ENCODE assay signal across 8 mouse cellular contexts in genomic region chr5:105648648-105649287, GRCm38 (mm10). TPM values are rescaled to one million over a fixed set of nuclear protein-coding genes. Genes with fewer than 3 reads are reported as not detected.
A peak's percentile ranks its signal among the peaks of the same experiment; 100 is the strongest.
DNase-seq lines count a peak whose midpoint lies in the region; ATAC-seq and TF ChIP-seq lines count a peak whose summit lies in the region.

No protein-coding gene starts in this region.

- ATAC-seq in midbrain, embryonic 11.5 days (ENCODE audit: low FRiP score): no peak
- peak; percentile 61 for ATAC-seq in liver, embryonic 13.5 days (ENCODE audit: low read depth)

- TF ChIP-seq POLR2A in spleen, adult 2 months (IDR thresholded peaks at IDR 0.05; ENCODE audit: low read depth, low read length): peak; percentile 78

- peak; percentile 29 to 62 for DNase-seq in adrenal gland, adult (ENCODE audit: inconsistent age in 2 of 2, low spot score in 1 of 2)
- no peak for DNase-seq in adrenal gland, adult 8-10 months
- no peak for DNase-seq in midbrain, embryonic 10.5 days (ENCODE audit: low spot score)
- DNase-seq in midbrain, embryonic 11.5 days (ENCODE audit: low spot score, missing footprints): no peak
- peak; percentile 29 for DNase-seq in heart, postnatal 4 days
- peak; percentile 18 for DNase-seq in liver, embryonic 13.5 days
- peak in 1 of 2 experiments; percentile 81 for DNase-seq in spleen, adult 2 months (ENCODE audit: low read depth in 1 of 2, low spot score in 2 of 2)
- no peak for DNase-seq in cerebellum, postnatal 25 days

- H3K27ac ChIP-seq in midbrain, embryonic 10.5 days (replicated peaks): peak overlapping the region; percentile 63
- no peak overlapping the region for H3K27ac ChIP-seq in midbrain, embryonic 11.5 days (ENCODE audit: low read depth, low read length)
- peak overlapping the region; percentile 74 for H3K27ac ChIP-seq in liver, embryonic 13.5 days
- peak overlapping the region; percentile 91 for H3K27ac ChIP-seq in spleen, adult 2 months (ENCODE audit: insufficient read depth, low read length)

- no peaks in the 10 kb centered on the region for H3K36me3 ChIP-seq in midbrain, embryonic 10.5 days
- no peaks in the 10 kb centered on the region for H3K36me3 ChIP-seq in midbrain, embryonic 11.5 days (ENCODE audit: control insufficient read depth, insufficient read depth, low read length)
- no peaks in the 10 kb centered on the region for H3K36me3 ChIP-seq in liver, embryonic 13.5 days
- H3K36me3 ChIP-seq in spleen, adult 2 months (ENCODE audit: control insufficient read depth, insufficient read depth, low read length): no peaks in the 10 kb centered on the region

- no peak overlapping the region for H3K9ac ChIP-seq in midbrain, embryonic 11.5 days (ENCODE audit: low read length)
- H3K9ac ChIP-seq in liver, embryonic 13.5 days: no peak overlapping the region

- 0 out of 2 replicates have a peak, but pooled peaks cover 7% of the 10 kb centered on the region for H3K4me1 ChIP-seq in midbrain, embryonic 10.5 days
- H3K4me1 ChIP-seq in midbrain, embryonic 11.5 days (ENCODE audit: control insufficient read depth, insufficient read depth, low read length): no peaks in the 10 kb centered on the region
- H3K4me1 ChIP-seq in liver, embryonic 13.5 days (replicated peaks): peaks cover 32% of the 10 kb centered on the region
- peaks cover 36% of the 10 kb centered on the region; the same call in 1 of the 2 replicates for H3K4me1 ChIP-seq in spleen, adult 2 months (ENCODE audit: control insufficient read depth, insufficient read depth, insufficient read length)

- 43% methylated on average over 7 of the region's 7 CpGs for WGBS in midbrain, embryonic 10.5 days
- 51% methylated on average over 7 of the region's 7 CpGs for WGBS in midbrain, embryonic 11.5 days
- 16% methylated on average over 7 of the region's 7 CpGs for WGBS in liver, embryonic 13.5 days (ENCODE audit: insufficient replicate concordance)
- 4% methylated on average over 7 of the region's 7 CpGs for WGBS in spleen, adult 2 months

- H3K27me3 ChIP-seq in midbrain, embryonic 10.5 days (ENCODE audit: low read depth, poor library complexity, severe bottlenecking): peaks cover 3% of the 10 kb centered on the region; the same call in 1 of the 2 replicates
- H3K27me3 ChIP-seq in midbrain, embryonic 11.5 days (ENCODE audit: control insufficient read depth, insufficient read depth, low read length): no peaks in the 10 kb centered on the region
- H3K27me3 ChIP-seq in liver, embryonic 13.5 days: no peaks in the 10 kb centered on the region
- H3K27me3 ChIP-seq in spleen, adult 2 months (ENCODE audit: control insufficient read depth, insufficient read depth, low read length): no peaks in the 10 kb centered on the region

- H3K4me2 ChIP-seq in midbrain, embryonic 11.5 days: no peak overlapping the region
- H3K4me2 ChIP-seq in liver, embryonic 13.5 days: no peak overlapping the region

- H3K9me3 ChIP-seq in midbrain, embryonic 10.5 days (replicated peaks): no peaks in the 10 kb centered on the region
- H3K9me3 ChIP-seq in midbrain, embryonic 11.5 days (ENCODE audit: control insufficient read depth, low read length): no peaks in the 10 kb centered on the region
- no peaks in the 10 kb centered on the region for H3K9me3 ChIP-seq in liver, embryonic 13.5 days (replicated peaks)

- no peak overlapping the region for H3K4me3 ChIP-seq in midbrain, embryonic 10.5 days
- no peak overlapping the region for H3K4me3 ChIP-seq in midbrain, embryonic 11.5 days (ENCODE audit: low read depth, low read length)
- no peak overlapping the region for H3K4me3 ChIP-seq in liver, embryonic 13.5 days (replicated peaks)
- peak overlapping the region; percentile 26; the same call in 1 of the 2 replicates for H3K4me3 ChIP-seq in spleen, adult 2 months (ENCODE audit: extremely low read depth, insufficient read depth, insufficient read length)

- TF ChIP-seq CTCF in spleen, adult 2 months (IDR thresholded peaks at IDR 0.05; ENCODE audit: extremely low read depth, insufficient read depth, insufficient read length, insufficient replicate concordance): no peak

RNA-seq across cellular contexts. Expression of gene Lrrc8d, which starts 51.0 kb away (rescaled TPM):
- 100 to 1,000 TPM; 129 to 144 (median 136) TPM for total RNA-seq in adrenal gland, adult 8-10 months (2022)
- polyA plus RNA-seq in midbrain, embryonic 10.5 days (2016; fragmentation: Nextera tagmentation; extraction: Ambion mirVana): 20.7 and 24.1 TPM in 2 replicates
- polyA plus RNA-seq in midbrain, embryonic 11.5 days (2014; fragmentation: Nextera tagmentation; extraction: Ambion mirVana): 24.5 and 28.8 TPM in 2 replicates
- 10 to 100 TPM; 21.2 to 23.6 TPM for total RNA-seq in heart, postnatal 4 days (2021)
- polyA plus RNA-seq in liver, embryonic 13.5 days (2015; fragmentation: Nextera tagmentation; extraction: Ambion mirVana): 9.4 and 11.4 TPM in 2 replicates
- polyA plus RNA-seq in spleen, adult 2 months (2012; rRNA removed): 5.2 and 6.4 TPM in 2 replicates

Comparison
In these comparisons a context has a peak if more than half of its experiments do, and no peak if none do; other contexts are left out.
1. DNase-seq: peak in adrenal gland, adult (2 of 2), heart, postnatal 4 days (single experiment) and liver, embryonic 13.5 days (single experiment); none in adrenal gland, adult 8-10 months (single experiment), midbrain, embryonic 10.5 days (single experiment), midbrain, embryonic 11.5 days (single experiment) and cerebellum, postnatal 25 days (0 of 2).